Mouse (Mus musculus) embryonic facial prominence, embryonic 14.5 days (tissue): ENCODE measurements around the gene Ces2b. TPM values are rescaled to one million over a fixed set of nuclear protein-coding genes. Genes with fewer than 3 reads are reported as not detected.
A peak's percentile ranks its signal among the peaks of the same experiment; 100 is the strongest.

ENCODE experiments used
- ATAC-seq: fragments of 200-750 bp; cut with Nextera tagmentation; 2 replicates; pipeline ENCODE4 v1.8.0; 2017; ENCODE audit warnings: low read depth, moderate number of reproducible peaks, moderate TSS enrichment
- DNase-seq: peaks from one replicate; pipeline ENCODE4 v3.0.0-alpha.2; 2015; ENCODE audit warnings: low spot score
- H3K27ac ChIP-seq: fragments of 300-500 bp; sonication (generic); replicated peaks from 2 replicates; pipeline ENCODE4 v1.5.1; 2014; ENCODE audit warnings: low read depth, mild to moderate bottlenecking, low read length, moderate library complexity
- H3K27me3 ChIP-seq: fragments of 300-500 bp; sonication (generic); replicated peaks from 2 replicates; pipeline ENCODE4 v1.6.1; 2014; ENCODE audit warnings: low read length; ENCODE audit not compliant: control insufficient read depth, insufficient read depth
- H3K36me3 ChIP-seq: fragments of 300-500 bp; sonication (generic); 2 replicates; pipeline ENCODE4 v1.6.1; 2014; ENCODE audit warnings: low read length, mixed read lengths; ENCODE audit not compliant: control insufficient read depth, insufficient read depth
- H3K4me1 ChIP-seq: fragments of 300-500 bp; sonication (generic); 2 replicates; pipeline ENCODE4 v1.6.1; 2014; ENCODE audit warnings: antibody characterized with exemption, low read length; ENCODE audit not compliant: control insufficient read depth, insufficient read depth
- H3K4me2 ChIP-seq: fragments of 300-500 bp; sonication (generic); 2 replicates; pipeline ENCODE4 v1.6.1; 2014; ENCODE audit warnings: low read depth, mild to moderate bottlenecking, low read length, moderate library complexity, mixed read lengths
- H3K4me3 ChIP-seq: fragments of 300-500 bp; sonication (generic); 2 replicates; pipeline ENCODE4 v1.5.1; 2014; ENCODE audit warnings: low read depth, mild to moderate bottlenecking, low read length
- H3K9ac ChIP-seq: fragments of 300-500 bp; sonication (generic); 2 replicates; pipeline ENCODE4 v1.6.1; 2014; ENCODE audit warnings: low read depth, mild to moderate bottlenecking, low read length, moderate library complexity, mixed read lengths
- H3K9me3 ChIP-seq: fragments of 300-500 bp; sonication (generic); 2 replicates; pipeline ENCODE4 v1.6.1; 2016; ENCODE audit warnings: low read length; ENCODE audit not compliant: control insufficient read depth
- WGBS: fragments of 180-500 bp; shearing (Covaris S2); extraction: QIAGEN DNeasy Blood & Tissue Kit; methylation state at CpG from one replicate; pipeline ENCODE4 v1.1.7; 2014; 5-methylcytosine and 5-hydroxymethylcytosine counted together
- polyA plus RNA-seq: library from polyadenylated mRNA; unstranded; fragments of >200 nt; fragmentation: Nextera tagmentation; extraction: Ambion mirVana; gene quantifications from 2 replicates; pipeline ENCODE4 v1.2.1, GENCODE M21; 2014

The Ces2b gene
- polyA plus RNA-seq: 0.17 TPM in 1 of 2 replicates, not detected in the other

GRCm38 (mm10) chr8:104831440-104831839, at the start of gene Ces2b:
Gene Ces2b (plus strand): TSS chr8:104831572.
- H3K4me3 ChIP-seq: no peak within 1 kb of the TSS
- H3K4me2 ChIP-seq: no peak within 1 kb of the TSS
- no peak within 1 kb of the TSS for H3K27ac ChIP-seq
- DNase-seq (no peak), ATAC-seq (no peak)
- no peak within 1 kb of the TSS for H3K9ac ChIP-seq
- no peaks in the 10 kb centered on the region for H3K9me3 ChIP-seq
- H3K36me3 ChIP-seq: no peaks in the 10 kb centered on the region
- no peaks in the 10 kb centered on the region for H3K4me1 ChIP-seq
- 69% methylated on average over 5 of the region's 5 CpGs for WGBS
- no peaks in the 10 kb centered on the region for H3K27me3 ChIP-seq

- DNase-seq (no peak), ATAC-seq (no peak)
- no peak overlapping the region for H3K4me2 ChIP-seq
- no peak overlapping the region for H3K27ac ChIP-seq
- H3K9me3 ChIP-seq: no peaks in the 10 kb centered on the region
- H3K27me3 ChIP-seq: no peaks in the 10 kb centered on the region
- WGBS: 46% methylated on average over 1 of the region's 1 CpGs
- H3K4me1 ChIP-seq: no peaks in the 10 kb centered on the region
- no peak overlapping the region for H3K4me3 ChIP-seq
- no peaks in the 10 kb centered on the region for H3K36me3 ChIP-seq
- H3K9ac ChIP-seq: no peak overlapping the region
Measured at GRCm38 (mm10) chr8:104787049-104787448, 44.3 kb upstream of the Ces2b start.

- H3K4me2 ChIP-seq: no peak overlapping the region
- H3K4me3 ChIP-seq: no peak overlapping the region
- no peaks in the 10 kb centered on the region for H3K36me3 ChIP-seq
- no peaks in the 10 kb centered on the region for H3K9me3 ChIP-seq
- H3K27ac ChIP-seq: no peak overlapping the region
- H3K27me3 ChIP-seq: no peaks in the 10 kb centered on the region
- H3K4me1 ChIP-seq: no peaks in the 10 kb centered on the region
- DNase-seq: no peak
- H3K9ac ChIP-seq: no peak overlapping the region
- WGBS: 76% methylated on average over 2 of the region's 2 CpGs
- ATAC-seq: no peak
Measured at GRCm38 (mm10) chr8:104788929-104789328, 42.4 kb upstream of the Ces2b start.

DNA sequence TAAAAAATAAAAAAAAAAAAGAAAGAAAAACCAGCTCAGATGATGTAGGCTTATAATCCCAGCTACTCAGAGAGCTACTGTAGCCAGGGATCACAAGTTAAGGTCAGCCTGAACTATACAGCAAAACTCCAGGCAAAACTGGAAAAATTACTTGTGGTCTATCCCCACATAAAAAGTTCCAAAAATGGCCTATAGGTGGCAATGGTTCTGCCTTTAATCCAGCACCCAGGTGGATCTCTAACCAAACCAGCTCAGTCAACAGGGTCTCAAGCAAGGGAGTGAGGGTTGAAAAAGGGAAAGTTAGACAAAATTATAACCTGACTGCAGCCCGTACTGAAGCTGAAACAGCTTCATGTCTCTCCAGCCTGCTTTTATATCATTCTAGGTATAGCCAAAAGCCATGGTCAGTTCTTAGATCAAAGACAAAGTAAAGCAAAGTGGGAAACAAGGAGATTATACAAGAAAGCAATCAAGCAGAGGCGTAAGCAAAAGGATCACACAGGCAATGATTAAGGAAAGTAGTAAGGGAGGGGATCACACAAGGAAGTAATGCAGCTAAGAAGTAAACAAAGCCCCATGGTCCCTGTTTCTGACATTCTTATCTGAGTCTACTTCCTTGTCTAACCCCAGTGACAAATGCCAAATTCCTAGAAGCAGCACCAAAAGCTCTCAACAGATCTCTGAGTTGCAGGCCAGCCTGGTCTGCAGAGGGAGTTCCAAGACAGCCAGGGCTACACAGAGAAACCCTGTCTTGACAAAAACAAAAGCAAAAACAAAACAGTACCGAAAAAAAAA, 41.3 kb upstream of the Ces2b start:
- H3K4me3 ChIP-seq: no peak overlapping the region
- H3K36me3 ChIP-seq: no peaks in the 10 kb centered on the region
- H3K27ac ChIP-seq: no peak overlapping the region
- H3K9ac ChIP-seq: no peak overlapping the region
- ATAC-seq: no peak
- H3K9me3 ChIP-seq: no peaks in the 10 kb centered on the region
- no peaks in the 10 kb centered on the region for H3K4me1 ChIP-seq
- WGBS: 61% methylated on average over 3 of the region's 3 CpGs
- no peaks in the 10 kb centered on the region for H3K27me3 ChIP-seq
- DNase-seq: peak; percentile 20
- no peak overlapping the region for H3K4me2 ChIP-seq

DNA sequence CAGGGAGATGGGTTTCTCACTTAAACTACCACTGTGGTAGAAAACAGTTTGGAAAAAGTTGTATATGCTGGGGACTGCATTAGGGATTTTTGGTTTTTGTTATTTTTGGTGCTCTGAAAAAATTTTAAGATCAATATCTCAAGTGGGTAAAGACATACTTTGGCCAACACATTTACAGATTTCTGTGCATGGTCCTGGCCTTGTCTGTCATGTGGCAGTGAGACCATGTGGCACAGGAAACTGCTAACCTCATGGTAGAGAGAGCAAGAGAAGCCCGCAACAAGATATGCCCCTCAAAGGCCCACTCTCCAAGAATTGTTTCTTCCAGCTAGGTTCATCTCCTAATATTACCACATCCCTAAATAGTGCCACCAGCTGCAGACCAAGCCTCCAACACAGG, 32.0 kb upstream of the Ces2b start:
- Histone ChIP-seq H3K27ac (no peak overlapping the region), H3K4me1 (no peaks in the 10 kb centered on the region), H3K9ac (no peak overlapping the region), H3K36me3 (no peaks in the 10 kb centered on the region), H3K4me2 (no peak overlapping the region), H3K4me3 (no peak overlapping the region), H3K27me3 (no peaks in the 10 kb centered on the region), H3K9me3 (no peaks in the 10 kb centered on the region)
- WGBS: 83% methylated on average over 1 of the region's 1 CpGs
- no peak for DNase-seq
- ATAC-seq: no peak

DNA sequence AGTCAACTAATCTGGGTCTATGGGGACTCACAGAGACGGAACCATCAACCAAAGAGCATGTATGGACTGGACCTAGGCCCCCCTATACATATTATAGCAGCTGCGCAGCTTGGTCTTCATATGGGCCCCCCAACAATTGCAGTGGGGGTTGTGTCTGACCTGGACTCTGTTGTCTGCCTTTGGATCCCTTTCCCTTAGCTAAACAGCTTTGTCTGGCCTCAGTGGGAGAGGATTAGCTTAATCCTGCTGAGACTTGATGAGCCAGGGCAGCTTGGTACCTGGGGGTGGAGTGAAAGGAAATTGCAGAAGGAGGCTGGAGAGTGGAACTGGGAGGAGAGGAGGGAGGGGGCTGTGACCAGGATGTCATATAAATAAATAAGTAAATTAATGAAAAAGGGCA, 25.2 kb upstream of the Ces2b start:
- no peaks in the 10 kb centered on the region for H3K36me3 ChIP-seq
- no peaks in the 10 kb centered on the region for H3K9me3 ChIP-seq
- H3K4me2 ChIP-seq: no peak overlapping the region
- no peaks in the 10 kb centered on the region for H3K27me3 ChIP-seq
- 24% methylated on average over 2 of the region's 2 CpGs for WGBS
- peak; percentile 8 for DNase-seq
- no peak overlapping the region for H3K9ac ChIP-seq
- no peak overlapping the region for H3K4me3 ChIP-seq
- no peak; the same call in 1 of the 2 replicates for ATAC-seq
- no peak overlapping the region for H3K27ac ChIP-seq
- no peaks in the 10 kb centered on the region for H3K4me1 ChIP-seq

GRCm38 (mm10) chr8:104808542-104809413, 22.6 kb upstream of the Ces2b start:
- Histone ChIP-seq H3K27me3 (no peaks in the 10 kb centered on the region), H3K4me2 (no peak overlapping the region), H3K9me3 (no peaks in the 10 kb centered on the region), H3K4me3 (no peak overlapping the region), H3K9ac (no peak overlapping the region), H3K36me3 (no peaks in the 10 kb centered on the region), H3K27ac (no peak overlapping the region), H3K4me1 (no peaks in the 10 kb centered on the region)
- 63% methylated on average over 7 of the region's 7 CpGs for WGBS
- no peak for DNase-seq
- no peak for ATAC-seq

DNA sequence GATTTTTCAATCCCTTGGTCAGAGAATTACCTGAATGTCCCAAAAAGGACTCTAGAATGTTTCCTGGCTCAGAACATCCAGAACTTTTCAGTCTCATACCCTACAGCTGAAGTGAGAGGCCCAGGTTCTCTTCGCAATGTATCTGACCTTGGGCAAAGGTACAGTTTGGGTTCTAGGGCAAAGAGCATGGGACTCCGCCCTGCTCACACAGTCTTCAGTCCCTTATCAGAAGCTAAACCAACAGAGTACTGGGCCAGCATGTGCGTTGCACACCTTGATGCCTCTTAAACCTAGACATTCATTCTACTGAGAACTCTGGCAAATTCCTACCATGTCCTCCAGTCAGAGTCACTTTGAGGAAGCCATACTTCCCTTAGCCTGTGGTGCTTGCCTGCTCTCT, 21.9 kb upstream of the Ces2b start:
- no peak overlapping the region for H3K4me3 ChIP-seq
- H3K9ac ChIP-seq: no peak overlapping the region
- no peak overlapping the region for H3K27ac ChIP-seq
- no peaks in the 10 kb centered on the region for H3K9me3 ChIP-seq
- no peak for DNase-seq
- ATAC-seq: no peak
- H3K4me1 ChIP-seq: no peaks in the 10 kb centered on the region
- H3K27me3 ChIP-seq: no peaks in the 10 kb centered on the region
- WGBS: 77% methylated on average over 3 of the region's 3 CpGs
- H3K36me3 ChIP-seq: no peaks in the 10 kb centered on the region
- no peak overlapping the region for H3K4me2 ChIP-seq
